Mouse (Mus musculus): ENCODE results near the gene Tmem150a. TPM values are rescaled to one million over a fixed set of nuclear protein-coding genes. Genes with fewer than 3 reads are reported as not detected.
A peak's percentile ranks its signal among the peaks of the same experiment; 100 is the strongest.

The Tmem150a gene
- polyA plus RNA-seq, 1 experiment from 2014 or later, result 14.8 TPM

DNA sequence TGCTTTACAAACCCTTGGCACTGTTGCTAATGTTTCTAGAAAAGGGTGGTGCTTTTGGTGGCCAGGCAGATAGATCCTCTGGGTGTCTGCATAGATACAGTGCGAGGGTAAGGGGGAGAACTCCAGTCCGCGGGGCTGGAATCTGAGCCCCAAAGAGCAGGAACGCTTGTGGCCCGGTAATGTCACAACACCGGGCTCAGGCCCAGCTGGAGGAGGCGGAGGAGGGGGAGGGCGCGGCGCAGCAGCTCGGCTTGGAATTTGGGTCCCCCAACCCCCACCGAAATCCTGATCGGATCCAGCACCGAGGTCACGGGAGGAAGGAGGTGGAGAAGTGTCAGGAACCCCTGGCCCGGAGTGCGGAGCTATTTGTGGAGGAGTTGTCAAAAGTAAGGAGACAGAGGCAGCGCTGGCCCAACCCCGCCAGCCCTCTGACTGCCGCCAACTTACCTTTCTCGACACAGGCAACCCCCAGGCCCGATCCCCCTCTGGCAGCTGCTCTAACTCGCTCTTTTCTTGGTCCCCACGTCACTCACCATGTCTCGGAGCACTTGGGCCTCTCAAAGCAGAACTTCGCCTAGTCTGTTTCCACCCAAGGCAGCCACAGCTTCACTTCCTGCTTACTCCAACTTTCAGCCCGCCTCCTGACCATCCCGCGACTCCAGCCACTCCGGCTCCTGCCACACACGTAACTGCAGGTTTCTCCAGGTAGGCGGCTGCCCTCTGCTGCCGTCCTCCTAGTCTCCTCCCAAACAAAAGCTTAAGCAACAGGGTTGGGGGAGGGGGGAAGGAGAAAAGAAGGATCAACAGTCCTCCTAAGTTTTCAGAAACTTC lies 34.9 kb downstream of the Tmem150a start, which contains the start of gene Vamp8:
Gene Vamp8, minus strand, starts transcription at position 763 of the 831 bp plus-strand sequence.
- under 1% methylated on average over 33 of the region's 33 CpGs for WGBS (ENCODE audit: insufficient replicate concordance)
- ATAC-seq (replicated peaks; ENCODE audit: insufficient number of reproducible peaks, low FRiP score, low TSS enrichment), result peak; percentile 55
- H3K4me2 ChIP-seq, result peak within 1 kb of the TSS; percentile 82

DNA sequence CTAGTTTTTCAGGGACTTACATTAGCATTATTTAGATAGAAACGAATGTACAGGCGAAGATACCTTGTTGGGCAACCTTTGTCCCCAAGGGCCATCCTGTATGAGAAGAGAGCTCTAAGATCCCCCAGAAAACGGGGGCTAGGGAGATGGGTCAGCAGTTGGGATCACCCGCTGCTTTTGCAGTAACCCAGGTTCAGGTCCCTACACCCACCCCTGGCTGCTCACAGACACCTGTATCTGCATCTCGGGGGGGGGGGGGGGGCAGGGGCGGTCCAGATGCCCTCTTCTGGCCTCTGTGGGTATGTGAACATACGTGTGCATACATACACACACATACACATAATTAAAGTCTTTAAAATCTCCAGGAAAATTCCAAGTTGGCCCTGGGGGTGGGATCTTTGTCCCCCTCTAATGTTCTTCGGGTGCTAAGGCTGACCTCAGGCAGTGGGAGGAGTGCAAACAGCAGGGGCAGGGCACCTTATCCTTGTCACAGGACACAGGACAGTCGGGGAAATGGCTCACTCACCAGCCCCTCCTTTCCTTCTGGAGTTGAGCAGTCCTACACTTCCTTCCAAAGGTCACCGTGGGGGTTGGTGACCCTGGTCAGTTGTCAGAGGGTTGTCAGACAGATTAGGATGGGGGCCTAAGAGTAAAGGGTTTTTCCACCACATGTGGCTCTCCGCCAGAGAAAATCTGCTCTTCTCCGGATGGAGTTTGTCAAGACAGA lies 35.7 kb downstream of the Tmem150a start:
- ATAC-seq (replicated peaks; ENCODE audit: insufficient number of reproducible peaks, low FRiP score, low TSS enrichment), result peak; percentile 83
- H3K9me3 ChIP-seq (replicated peaks; ENCODE audit: control insufficient read depth, low read length), result no peaks in the 10 kb centered on the region
- H3K36me3 ChIP-seq (ENCODE audit: control insufficient read depth, insufficient read depth, low read length), result 0 out of 2 replicates have a peak, but pooled peaks cover 2% of the 10 kb centered on the region
- H3K4me1 ChIP-seq (ENCODE audit: control insufficient read depth, insufficient read depth, low read length), result peaks cover 19% of the 10 kb centered on the region
- 9% methylated on average over 12 of the region's 12 CpGs for WGBS (ENCODE audit: insufficient replicate concordance)
- peak overlapping the region; percentile 82 for H3K4me2 ChIP-seq
- H3K27me3 ChIP-seq (ENCODE audit: control insufficient read depth, insufficient read depth, low read length), result no peaks in the 10 kb centered on the region
- peak overlapping the region; percentile 60 for H3K4me3 ChIP-seq (ENCODE audit: low read depth, low read length)
- peak overlapping the region; percentile 93 for H3K9ac ChIP-seq (ENCODE audit: low read depth, low read length)
- peak overlapping the region; percentile 97 for H3K27ac ChIP-seq (ENCODE audit: low read depth, low read length)

More for the DNA sequence above, 34.9 kb downstream of the Tmem150a start, which contains the start of gene Vamp8:
- Histone ChIP-seq H3K27ac (ENCODE audit: low read depth, low read length) (peak within 1 kb of the TSS; percentile 97), H3K27me3 (ENCODE audit: control insufficient read depth, insufficient read depth, low read length) (no peaks in the 10 kb centered on the region), H3K4me3 (ENCODE audit: low read depth, low read length) (peak within 1 kb of the TSS; percentile 60), H3K36me3 (ENCODE audit: control insufficient read depth, insufficient read depth, low read length) (peaks cover 5% of the 10 kb centered on the region), H3K4me1 (ENCODE audit: control insufficient read depth, insufficient read depth, low read length) (peaks cover 19% of the 10 kb centered on the region), H3K9ac (ENCODE audit: low read depth, low read length) (peak within 1 kb of the TSS; percentile 93), H3K9me3 (replicated peaks; ENCODE audit: control insufficient read depth, low read length) (no peaks in the 10 kb centered on the region)

- peaks cover 19% of the 10 kb centered on the region for H3K4me1 ChIP-seq (ENCODE audit: control insufficient read depth, insufficient read depth, low read length)
- no peak for ATAC-seq (replicated peaks; ENCODE audit: insufficient number of reproducible peaks, low FRiP score, low TSS enrichment)
- no peak overlapping the region for H3K4me2 ChIP-seq
- no peak overlapping the region for H3K9ac ChIP-seq (ENCODE audit: low read depth, low read length)
- H3K27ac ChIP-seq (ENCODE audit: low read depth, low read length), result no peak overlapping the region
- H3K36me3 ChIP-seq (ENCODE audit: control insufficient read depth, insufficient read depth, low read length), result 0 out of 2 replicates have a peak, but pooled peaks cover 2% of the 10 kb centered on the region
- no peaks in the 10 kb centered on the region for H3K9me3 ChIP-seq (replicated peaks; ENCODE audit: control insufficient read depth, low read length)
- no peak overlapping the region for H3K4me3 ChIP-seq (ENCODE audit: low read depth, low read length)
- H3K27me3 ChIP-seq (ENCODE audit: control insufficient read depth, insufficient read depth, low read length), result no peaks in the 10 kb centered on the region
- WGBS (ENCODE audit: insufficient replicate concordance), result 92% methylated on average over 5 of the region's 5 CpGs
These were observed 37.1 kb downstream of the Tmem150a start for GRCm38 (mm10) chr6:72392341-72392740.

DNA sequence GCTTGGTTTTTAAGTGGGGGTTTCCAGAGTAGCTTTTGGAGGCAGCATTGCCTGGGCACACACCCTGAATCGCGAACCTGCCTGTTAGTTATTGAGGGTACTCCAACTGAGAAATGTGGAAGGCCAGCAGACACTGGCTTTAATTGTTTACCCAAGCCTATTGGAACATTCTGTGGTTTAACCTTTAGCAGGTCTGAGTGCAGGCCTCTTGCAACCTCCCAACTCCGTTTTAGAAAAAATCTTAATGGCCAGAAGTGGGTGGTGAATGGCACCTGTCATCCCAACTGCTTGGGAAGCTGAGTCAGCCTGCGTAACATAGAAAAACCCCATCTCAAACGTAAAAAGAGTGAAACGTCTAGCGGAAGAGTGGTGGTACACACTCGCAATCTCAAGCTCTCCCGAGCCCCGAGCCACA lies 41.6 kb downstream of the Tmem150a start:
- H3K4me1 ChIP-seq (ENCODE audit: control insufficient read depth, insufficient read depth, low read length), result peaks cover 4% of the 10 kb centered on the region; the same call in 1 of the 2 replicates
- no peaks in the 10 kb centered on the region for H3K9me3 ChIP-seq (replicated peaks; ENCODE audit: control insufficient read depth, low read length)
- 77% methylated on average over 10 of the region's 10 CpGs for WGBS (ENCODE audit: insufficient replicate concordance)
- no peak overlapping the region for H3K4me2 ChIP-seq
- H3K27ac ChIP-seq (ENCODE audit: low read depth, low read length), result no peak overlapping the region
- no peak overlapping the region for H3K9ac ChIP-seq (ENCODE audit: low read depth, low read length)
- ATAC-seq (replicated peaks; ENCODE audit: insufficient number of reproducible peaks, low FRiP score, low TSS enrichment), result no peak
- no peaks in the 10 kb centered on the region for H3K27me3 ChIP-seq (ENCODE audit: control insufficient read depth, insufficient read depth, low read length)
- no peak overlapping the region for H3K4me3 ChIP-seq (ENCODE audit: low read depth, low read length)
- H3K36me3 ChIP-seq (ENCODE audit: control insufficient read depth, insufficient read depth, low read length), result no peaks in the 10 kb centered on the region

DNA sequence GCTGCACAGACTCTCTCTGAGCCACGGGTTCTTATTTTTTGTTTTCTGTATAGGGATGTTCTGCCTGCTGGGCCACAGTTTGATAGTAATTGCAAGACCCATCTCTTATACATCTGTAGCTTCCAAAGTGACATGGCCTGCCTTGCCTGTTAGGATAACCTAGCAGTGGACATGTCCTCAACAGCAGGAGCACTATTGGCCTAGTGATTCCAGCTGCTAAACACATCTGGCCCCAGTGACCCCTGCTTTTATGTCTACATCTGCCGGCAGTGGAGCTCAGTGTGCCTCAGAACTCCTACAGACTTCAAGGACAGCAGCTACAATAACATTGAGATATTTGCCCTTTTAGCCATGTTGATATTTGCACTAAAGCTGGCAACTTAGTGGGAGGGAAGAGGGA lies 44.7 kb downstream of the Tmem150a start:
- Histone ChIP-seq H3K4me3 (ENCODE audit: low read depth, low read length) (no peak overlapping the region), H3K4me1 (ENCODE audit: control insufficient read depth, insufficient read depth, low read length) (no peaks in the 10 kb centered on the region), H3K27me3 (ENCODE audit: control insufficient read depth, insufficient read depth, low read length) (no peaks in the 10 kb centered on the region), H3K36me3 (ENCODE audit: control insufficient read depth, insufficient read depth, low read length) (no peaks in the 10 kb centered on the region), H3K4me2 (no peak overlapping the region), H3K9me3 (replicated peaks; ENCODE audit: control insufficient read depth, low read length) (no peaks in the 10 kb centered on the region), H3K27ac (ENCODE audit: low read depth, low read length) (no peak overlapping the region), H3K9ac (ENCODE audit: low read depth, low read length) (no peak overlapping the region)
- no peak for ATAC-seq (replicated peaks; ENCODE audit: insufficient number of reproducible peaks, low FRiP score, low TSS enrichment)
- WGBS (ENCODE audit: insufficient replicate concordance), result 52% methylated on average over 2 of the region's 2 CpGs

DNA sequence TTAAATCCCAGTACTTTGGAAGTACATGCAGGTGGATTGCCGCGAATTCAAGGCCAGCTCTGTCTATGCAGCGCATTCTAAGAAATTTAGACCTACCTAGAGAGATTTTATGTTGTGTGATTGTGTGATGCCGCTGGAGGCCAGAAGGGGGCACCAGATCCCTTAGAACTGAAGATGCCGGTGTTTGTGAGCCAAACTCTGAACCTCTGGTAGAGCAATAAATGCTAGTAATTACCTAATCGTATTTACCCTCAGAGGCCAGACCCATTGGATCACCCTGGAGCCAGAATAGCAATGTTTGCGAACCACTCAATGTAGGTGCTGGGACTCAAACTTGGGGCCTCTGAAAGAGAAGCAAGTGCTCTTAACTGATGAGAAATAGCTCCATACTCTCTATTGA lies 46.6 kb downstream of the Tmem150a start:
- Histone ChIP-seq H3K27ac (ENCODE audit: low read depth, low read length) (no peak overlapping the region), H3K4me2 (no peak overlapping the region), H3K9ac (ENCODE audit: low read depth, low read length) (no peak overlapping the region), H3K27me3 (ENCODE audit: control insufficient read depth, insufficient read depth, low read length) (no peaks in the 10 kb centered on the region), H3K9me3 (replicated peaks; ENCODE audit: control insufficient read depth, low read length) (no peaks in the 10 kb centered on the region), H3K36me3 (ENCODE audit: control insufficient read depth, insufficient read depth, low read length) (no peaks in the 10 kb centered on the region), H3K4me3 (ENCODE audit: low read depth, low read length) (no peak overlapping the region), H3K4me1 (ENCODE audit: control insufficient read depth, insufficient read depth, low read length) (no peaks in the 10 kb centered on the region)
- no peak for ATAC-seq (replicated peaks; ENCODE audit: insufficient number of reproducible peaks, low FRiP score, low TSS enrichment)
- 30% methylated on average over 7 of the region's 7 CpGs for WGBS (ENCODE audit: insufficient replicate concordance)

DNA sequence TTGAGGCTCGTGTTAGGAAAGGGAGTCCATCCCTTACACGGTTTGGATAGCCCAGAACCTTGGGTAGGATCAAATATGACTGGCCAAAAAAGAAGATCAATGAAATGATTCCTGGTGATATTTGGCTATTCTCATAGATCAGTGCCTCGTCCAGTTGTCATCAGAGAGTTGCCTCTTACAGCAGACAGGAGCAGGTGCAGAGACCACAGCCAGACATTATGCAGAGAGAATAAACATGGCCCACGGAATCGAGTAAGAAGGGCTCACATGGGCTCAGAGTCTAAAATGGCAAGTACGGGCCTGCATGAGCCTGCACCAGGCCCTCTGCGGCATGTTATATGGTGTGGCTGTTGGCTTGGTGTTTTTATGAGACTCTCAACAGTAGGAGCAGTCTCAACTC lies 50.1 kb downstream of the Tmem150a start:
- H3K27me3 ChIP-seq (ENCODE audit: control insufficient read depth, insufficient read depth, low read length), result no peaks in the 10 kb centered on the region
- H3K4me3 ChIP-seq (ENCODE audit: low read depth, low read length), result no peak overlapping the region
- no peaks in the 10 kb centered on the region for H3K9me3 ChIP-seq (replicated peaks; ENCODE audit: control insufficient read depth, low read length)
- no peak overlapping the region for H3K9ac ChIP-seq (ENCODE audit: low read depth, low read length)
- WGBS (ENCODE audit: insufficient replicate concordance), result 73% methylated on average over 7 of the region's 7 CpGs
- ATAC-seq (replicated peaks; ENCODE audit: insufficient number of reproducible peaks, low FRiP score, low TSS enrichment), result no peak
- H3K27ac ChIP-seq (ENCODE audit: low read depth, low read length), result no peak overlapping the region
- no peaks in the 10 kb centered on the region for H3K4me1 ChIP-seq (ENCODE audit: control insufficient read depth, insufficient read depth, low read length)
- no peaks in the 10 kb centered on the region for H3K36me3 ChIP-seq (ENCODE audit: control insufficient read depth, insufficient read depth, low read length)
- H3K4me2 ChIP-seq, result no peak overlapping the region

DNA sequence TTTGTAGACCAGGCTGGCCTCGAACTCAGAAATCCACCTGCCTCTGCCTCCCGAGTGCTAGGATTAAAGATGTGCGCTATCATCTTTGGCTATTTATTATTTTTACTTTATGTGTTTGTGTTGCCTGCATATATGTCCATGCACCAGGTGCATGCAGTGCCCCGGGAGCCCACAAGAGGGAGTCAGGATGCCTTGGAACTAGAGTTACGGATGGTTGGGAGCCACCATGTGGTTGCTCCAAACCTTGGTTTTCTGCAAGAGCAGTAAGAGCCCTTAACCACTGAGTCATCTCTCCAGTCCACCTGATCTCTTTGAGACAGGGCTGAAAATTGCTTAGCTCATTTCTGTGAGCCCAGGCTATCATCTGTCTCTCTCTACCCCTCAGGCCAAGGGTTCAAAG lies 51.9 kb downstream of the Tmem150a start:
- Histone ChIP-seq H3K27me3 (ENCODE audit: control insufficient read depth, insufficient read depth, low read length) (no peaks in the 10 kb centered on the region), H3K27ac (ENCODE audit: low read depth, low read length) (no peak overlapping the region), H3K9ac (ENCODE audit: low read depth, low read length) (no peak overlapping the region), H3K4me3 (ENCODE audit: low read depth, low read length) (no peak overlapping the region), H3K4me2 (no peak overlapping the region), H3K4me1 (ENCODE audit: control insufficient read depth, insufficient read depth, low read length) (no peaks in the 10 kb centered on the region), H3K36me3 (ENCODE audit: control insufficient read depth, insufficient read depth, low read length) (no peaks in the 10 kb centered on the region), H3K9me3 (replicated peaks; ENCODE audit: control insufficient read depth, low read length) (no peaks in the 10 kb centered on the region)
- WGBS (ENCODE audit: insufficient replicate concordance), result under 1% methylated on average over 5 of the region's 5 CpGs
- ATAC-seq (replicated peaks; ENCODE audit: insufficient number of reproducible peaks, low FRiP score, low TSS enrichment), result no peak
